Mouse (Mus musculus): ENCODE results near the gene Atpaf1.

Atpaf1 gene

DNA sequence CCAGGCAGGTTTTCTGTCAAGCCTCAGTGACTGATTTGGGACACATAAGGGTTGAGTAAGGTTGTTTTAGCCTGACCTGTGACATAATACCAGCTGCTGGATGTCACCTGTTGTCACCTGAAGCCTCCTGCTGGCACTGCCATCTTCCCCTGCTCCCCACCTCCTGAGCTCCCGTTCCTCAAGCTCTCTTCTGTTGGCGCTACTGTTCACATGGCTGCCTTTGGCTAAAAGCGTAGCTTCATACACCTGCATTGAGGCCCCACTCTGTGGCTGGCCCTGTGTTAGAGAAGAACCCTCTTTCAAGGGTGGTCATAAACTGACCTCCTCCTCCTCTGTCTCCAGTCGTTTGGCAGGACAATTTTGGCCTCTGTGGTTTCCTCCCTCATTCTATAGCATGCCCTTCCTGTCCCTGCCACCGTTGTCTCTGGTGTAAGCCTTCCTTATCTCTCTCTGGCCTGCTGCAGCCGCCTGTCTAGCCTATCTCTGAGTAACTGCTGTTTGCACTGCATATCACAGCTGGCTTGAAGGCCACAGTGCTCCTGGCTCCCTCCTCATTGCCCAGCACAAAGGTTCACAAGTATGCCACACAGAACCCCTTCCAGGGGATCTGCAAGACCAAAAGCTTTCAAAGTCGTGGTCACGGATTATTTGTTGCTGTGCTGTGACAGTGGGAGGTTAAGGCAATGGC, 64.5 kb downstream of the Atpaf1 start:
- DNase-seq (ENCODE audit: low spot score) = no peak

DNA sequence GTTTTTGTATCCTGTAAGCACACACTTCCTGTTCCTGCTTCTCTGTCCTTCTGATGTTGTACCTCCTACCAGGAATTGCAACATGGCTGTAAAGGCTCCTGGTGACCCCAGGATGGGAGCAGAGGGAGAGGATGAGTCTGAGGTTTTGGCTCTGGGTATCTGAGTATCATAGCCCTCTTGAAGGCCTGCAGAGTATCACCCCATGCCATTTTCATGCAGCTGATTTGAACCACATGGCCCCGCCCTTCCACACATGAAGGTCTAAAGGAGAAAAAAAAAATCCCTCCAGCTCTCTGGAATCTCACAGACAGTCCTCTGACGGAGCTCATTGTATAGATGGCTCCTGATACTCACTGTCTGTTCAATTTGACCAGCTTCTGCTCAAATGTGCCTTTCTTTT, 65.5 kb downstream of the Atpaf1 start:
- no peak for DNase-seq (ENCODE audit: low spot score)

GRCm38 (mm10) chr4:115850631-115851030, 66.0 kb downstream of the Atpaf1 start:
- DNase-seq (ENCODE audit: low spot score) = no peak

- DNase-seq (ENCODE audit: low spot score) = no peak
Observed at GRCm38 (mm10) chr4:115851569-115851968, 67.0 kb downstream of the Atpaf1 start.

DNA sequence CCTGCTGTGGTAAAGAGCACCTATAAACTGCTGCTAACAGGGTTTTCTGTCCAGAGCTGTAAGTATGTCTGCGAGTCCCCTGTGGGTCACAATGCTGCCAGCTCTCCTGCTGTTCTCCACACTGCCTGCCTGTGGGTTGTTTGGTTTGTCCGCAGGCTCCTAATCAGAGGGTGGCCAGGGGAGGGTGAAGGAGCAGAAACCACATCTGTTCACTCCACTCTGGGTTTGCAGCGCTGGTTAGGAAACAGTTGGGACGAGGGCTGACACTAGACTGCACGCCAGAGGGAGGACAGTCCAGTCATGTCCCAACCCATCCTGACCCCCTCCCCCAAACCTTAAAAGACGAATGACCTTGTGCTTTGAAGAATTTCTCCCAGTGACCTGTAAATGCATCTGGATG, 70.5 kb downstream of the Atpaf1 start:
- DNase-seq (ENCODE audit: low spot score) = no peak

- DNase-seq (ENCODE audit: low spot score) = no peak
Observed at GRCm38 (mm10) chr4:115855609-115856008, 71.0 kb downstream of the Atpaf1 start.

DNA sequence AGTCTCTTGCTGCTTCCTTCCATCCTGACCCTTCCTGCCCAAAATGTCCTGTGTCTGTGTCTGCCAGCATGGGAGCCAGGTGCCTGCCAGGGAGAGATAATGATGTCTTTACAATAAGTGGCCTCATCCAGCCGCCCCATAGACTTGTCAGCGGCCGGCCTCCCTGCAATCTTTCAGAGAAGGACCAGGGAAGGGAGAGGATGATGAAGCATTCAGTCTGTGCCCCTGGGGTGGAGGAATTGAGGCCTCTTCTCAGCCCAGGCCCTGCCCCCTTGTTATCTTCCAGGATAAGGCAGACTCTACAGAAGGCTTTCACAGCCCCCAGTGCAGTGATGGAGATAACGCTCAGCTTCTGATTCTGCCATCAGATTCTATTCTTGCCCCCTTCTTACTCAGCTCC, 71.7 kb downstream of the Atpaf1 start:
- no peak for DNase-seq (ENCODE audit: low spot score)

- no peak for DNase-seq (ENCODE audit: low spot score)
Observed at GRCm38 (mm10) chr4:115857293-115857883, 72.8 kb downstream of the Atpaf1 start.

DNA sequence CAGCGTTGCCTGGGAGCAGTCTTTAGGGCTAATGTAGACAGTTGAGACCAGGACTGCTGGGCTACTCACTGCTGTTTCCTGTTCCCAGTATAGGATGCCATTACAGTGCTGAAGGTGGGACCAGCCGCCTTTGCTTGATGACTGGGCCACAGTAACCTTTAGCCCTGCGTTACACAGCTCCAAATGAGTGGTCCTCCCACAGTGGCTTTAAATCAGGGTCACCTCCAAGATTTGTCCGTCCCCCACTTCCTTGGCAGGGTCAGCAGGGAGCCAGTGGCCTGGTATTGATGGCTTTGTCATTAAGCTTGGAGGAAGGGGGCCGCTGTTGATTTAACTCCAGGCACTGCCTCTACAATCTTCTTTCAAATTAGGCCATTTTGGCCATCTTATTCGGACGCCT, 78.7 kb downstream of the Atpaf1 start:
- DNase-seq (ENCODE audit: low spot score) = no peak

DNA sequence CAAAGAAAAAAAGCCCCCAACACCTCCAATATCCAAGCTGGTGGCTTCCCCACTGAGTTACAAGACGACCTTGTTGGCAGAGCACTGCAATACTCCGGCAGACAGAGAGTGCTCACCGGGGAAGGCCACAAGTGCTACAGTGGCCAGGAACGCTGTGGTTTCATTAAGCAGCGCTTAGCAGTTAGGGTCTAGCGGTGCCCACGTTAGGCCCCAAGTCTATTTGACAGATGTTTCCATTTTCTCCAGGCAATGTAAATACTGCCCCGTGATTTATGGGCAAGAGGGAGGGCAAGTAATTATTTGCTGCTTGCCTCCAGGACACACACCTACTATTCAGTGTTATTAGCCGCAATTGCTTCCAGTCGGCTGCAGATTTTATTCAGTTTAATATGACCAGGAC, 79.3 kb downstream of the Atpaf1 start:
- DNase-seq (ENCODE audit: low spot score) = no peak
